Mouse (Mus musculus) adipocyte (in vitro differentiated cells): ENCODE results near the gene Tpmt.

Experiments used
- DNase-seq: peaks from one replicate; pipeline ENCODE4 v3.0.0-alpha.2; 2016; ENCODE audit warnings: low spot score

Tpmt gene

DNA sequence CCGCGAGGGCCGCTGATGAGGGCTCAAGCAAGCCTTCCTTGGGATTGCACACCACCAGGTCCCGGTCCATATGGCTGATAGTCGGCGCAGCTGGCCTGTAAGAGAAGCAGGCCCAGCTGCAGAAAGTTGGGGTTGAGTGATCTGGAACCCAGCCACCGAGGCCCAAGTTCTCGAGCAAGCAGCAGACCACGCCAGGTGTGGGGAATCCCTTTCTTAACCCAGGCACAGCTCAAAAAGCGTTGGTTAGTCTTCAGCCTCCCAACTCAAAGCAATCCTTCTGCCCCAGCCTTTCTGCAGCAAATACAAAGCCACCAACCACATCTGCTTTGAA is at the start of gene Tpmt:
Gene Tpmt, minus strand, starts transcription at position 121 of the 331 bp plus-strand sequence.
- DNase-seq: no peak

DNA sequence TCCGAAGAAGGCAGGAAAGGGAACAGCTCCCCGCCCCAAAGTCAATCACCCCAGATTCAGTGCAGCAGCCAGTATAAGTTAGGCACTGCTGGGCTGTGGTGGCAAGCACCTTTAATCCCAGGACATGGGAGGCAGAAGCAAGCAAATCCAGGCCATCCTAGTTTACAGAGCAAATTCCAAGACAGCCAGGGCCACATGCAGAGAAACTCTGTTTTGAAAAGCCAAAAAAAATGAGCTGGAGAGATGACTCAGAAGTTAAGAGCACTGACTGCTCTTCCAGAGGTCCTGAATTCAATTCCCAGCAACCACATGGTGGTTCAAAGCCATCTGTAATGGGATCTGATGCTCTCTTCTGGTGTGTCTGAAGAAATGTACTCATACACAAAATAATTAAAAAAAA is 49.3 kb upstream of the Tpmt start:
- no peak for DNase-seq

DNA sequence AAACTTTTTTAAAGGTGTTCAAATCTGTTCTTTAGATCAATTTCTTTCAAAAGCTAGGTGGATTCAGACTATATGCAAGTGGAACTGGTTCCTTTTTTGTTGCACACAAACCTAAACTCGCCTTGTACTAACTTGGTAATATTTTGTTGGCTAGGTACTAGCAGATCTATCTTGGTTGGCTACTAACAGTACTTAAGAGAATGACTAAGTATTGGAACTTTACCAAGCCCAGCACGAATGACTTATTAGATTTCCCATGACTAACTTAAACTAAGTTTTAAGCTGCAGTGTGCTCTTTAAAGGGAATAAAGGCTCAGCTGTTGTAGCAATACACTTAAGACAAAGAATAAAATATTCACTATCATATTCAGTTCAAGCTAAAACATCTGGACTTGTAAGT is 44.7 kb upstream of the Tpmt start:
- no peak for DNase-seq

DNA sequence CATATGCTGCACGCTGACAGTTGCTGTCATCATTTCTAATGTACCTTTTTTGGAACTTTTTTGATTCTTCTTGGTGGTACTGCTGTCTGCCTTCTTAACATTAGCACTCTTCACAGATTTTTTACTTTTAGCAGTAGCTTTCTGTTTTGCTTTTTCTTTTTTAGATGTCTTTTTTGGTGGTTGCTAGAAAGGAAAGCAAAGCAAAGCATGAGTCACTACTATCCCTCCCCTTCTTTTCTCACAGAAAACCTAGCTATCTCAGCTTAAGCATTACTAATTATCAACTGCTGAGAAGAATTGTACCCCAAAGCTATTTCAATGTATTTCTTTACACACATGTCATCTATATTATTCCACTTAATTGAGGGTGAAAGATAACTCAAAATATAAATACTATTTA is 43.9 kb upstream of the Tpmt start:
- DNase-seq: no peak

DNA sequence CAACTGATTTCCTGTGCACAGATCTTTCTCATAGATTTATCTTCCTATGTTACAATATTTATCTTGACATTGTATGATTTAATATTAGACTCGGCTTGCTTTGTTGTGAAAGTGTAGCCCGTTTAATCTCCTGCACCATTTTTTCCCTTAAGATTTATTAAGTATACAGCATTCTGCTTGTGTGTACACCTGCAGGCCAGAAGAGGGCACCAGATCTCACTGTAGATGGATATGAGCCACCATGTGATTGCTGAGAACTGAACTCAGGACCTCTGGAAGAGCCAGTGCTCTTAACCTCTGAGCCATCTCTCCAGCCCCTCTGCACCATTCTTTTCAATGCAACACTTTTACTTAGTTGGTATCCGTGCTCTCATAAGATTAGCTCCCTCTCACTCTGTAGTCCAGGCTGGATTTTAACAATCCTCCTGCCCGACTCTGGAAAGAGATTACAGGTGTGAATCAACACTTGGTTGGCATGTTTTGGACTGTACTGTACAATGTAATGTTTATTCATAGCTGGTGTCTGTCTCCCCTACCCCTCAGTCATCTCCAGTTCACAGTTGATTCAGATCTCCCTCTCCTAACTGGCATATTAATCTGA is 36.5 kb upstream of the Tpmt start:
- no peak for DNase-seq

DNA sequence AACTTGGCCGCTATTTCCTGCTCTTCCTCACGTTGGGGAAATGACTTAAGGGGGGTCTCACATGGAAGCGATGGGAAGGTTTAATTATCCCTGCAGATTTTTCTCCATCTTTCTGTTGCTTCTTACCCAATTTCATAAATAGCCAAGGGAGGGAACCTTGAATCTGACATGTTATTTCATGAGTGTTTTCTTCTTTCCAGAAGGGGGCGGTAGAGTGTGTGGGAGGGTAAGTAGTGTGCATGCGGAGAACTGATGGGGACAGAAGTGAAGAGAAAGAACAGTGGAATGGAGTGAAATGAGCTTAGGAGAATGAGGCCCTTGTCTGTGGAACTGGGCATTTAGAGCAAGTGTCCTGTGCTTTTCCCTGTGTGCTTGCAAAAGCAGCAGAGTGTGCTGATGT is 34.3 kb upstream of the Tpmt start:
- peak; percentile 11 for DNase-seq

DNA sequence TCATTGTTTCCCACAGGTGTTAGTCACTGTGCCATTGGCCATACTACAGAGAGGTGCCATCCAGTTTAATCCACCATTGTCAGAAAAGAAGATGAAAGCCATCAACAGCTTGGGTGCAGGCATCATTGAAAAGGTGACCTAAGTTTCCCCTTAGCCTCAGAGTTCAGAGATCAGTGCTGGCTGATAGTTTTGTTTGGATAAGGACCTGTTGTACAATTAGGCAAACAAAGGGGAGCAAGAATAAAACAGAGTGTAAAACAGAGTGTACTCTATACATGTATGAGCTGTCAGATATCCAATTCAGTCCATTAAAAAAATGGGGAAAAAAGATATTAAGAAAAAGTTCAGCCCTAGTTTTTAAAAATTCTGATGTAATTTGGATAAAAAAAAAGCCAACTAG is 32.8 kb upstream of the Tpmt start:
- DNase-seq: no peak

DNA sequence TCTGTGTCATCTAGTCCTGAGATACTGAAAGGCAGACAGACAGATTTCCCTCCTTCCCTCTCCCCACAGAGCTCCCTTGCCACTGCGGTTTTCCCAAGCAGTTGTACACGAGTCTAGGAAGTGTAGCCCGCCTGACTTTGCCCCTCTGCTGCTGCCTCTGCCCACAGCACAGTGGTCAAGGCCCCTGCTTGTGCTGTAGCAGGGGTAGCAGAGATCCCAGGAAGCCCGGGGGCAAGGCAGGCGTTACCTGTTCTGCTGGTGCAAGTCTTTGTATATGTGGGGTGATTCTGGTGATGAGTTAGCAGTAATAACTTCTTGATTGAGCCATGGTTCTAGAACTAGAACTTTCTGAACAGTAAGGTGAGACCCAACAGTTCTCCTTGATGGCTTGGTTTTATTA is 31.6 kb upstream of the Tpmt start:
- no peak for DNase-seq

DNA sequence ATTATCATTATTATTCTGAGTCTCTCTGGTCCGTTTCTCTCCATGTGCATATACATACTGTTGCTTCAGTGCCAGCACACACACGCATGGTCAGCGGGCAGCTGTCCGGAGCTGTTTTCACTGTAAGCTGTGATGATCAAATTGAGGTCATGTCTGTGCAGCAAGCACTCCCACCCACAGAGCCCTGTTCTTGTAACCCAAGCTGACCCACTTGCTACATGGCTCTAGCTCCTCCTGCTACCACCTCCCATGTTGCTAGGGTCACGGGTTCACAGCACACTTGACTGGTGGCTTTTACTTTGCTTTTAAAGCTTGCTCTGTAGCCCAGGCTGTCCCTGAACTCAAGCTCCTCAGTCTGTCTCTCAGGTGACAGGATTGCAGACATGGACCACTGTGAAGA is 27.9 kb upstream of the Tpmt start:
- no peak for DNase-seq

DNA sequence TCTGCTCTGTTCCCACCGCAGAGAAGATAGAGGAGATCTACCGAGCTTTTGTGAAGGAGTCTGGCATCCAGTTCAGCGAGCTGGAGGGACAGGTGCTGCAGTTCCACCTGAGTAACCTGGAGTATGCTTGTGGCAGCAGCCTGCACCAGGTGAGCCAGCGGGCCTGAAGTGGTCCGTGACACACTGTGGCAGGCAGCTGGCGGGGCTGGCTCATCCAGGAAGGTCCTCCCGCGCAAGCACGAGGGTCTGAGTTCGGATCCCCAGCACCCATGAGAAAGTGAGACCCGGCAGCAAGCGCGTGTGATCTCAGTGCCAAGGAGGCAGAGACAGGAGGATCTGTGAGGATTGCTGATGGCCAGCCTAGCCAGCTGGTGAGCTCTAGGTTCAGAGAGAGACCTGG is 27.3 kb upstream of the Tpmt start:
- DNase-seq: no peak

DNA sequence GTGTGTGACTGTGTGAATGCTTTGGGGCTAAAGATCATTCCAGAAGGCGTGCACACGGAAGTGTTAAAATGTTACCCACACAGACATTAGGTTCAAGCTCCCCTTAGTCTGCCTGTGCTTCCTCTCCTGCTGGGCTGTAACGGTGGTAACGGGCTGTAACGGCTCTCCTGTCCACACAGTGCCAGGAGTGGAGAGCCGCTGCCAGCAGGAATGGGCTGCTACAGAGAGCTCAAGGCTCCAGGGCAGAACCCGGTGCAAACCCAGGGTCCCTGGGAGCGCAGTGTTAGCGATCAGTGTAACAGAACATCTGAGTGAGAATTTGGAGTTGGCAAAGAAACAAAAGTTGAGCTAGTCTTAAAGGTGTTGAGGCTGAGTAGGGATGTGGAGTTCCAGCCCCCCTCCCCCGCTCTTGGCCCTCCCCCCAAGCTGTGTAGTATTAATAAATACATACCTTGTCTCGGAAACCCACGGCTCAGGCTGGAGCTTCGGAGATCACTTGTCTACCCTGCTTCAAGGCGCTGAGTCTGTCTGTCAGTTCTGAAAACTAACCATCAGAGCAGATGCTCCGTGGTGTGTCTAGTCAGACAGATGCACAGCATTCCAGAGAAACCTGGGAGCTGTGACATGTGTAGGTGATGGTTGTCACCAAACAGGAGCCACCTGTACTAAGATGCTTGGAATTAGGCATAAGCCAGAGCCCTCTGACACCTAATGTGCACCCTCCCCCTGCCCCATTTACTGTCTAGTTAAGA is 26.0 kb upstream of the Tpmt start:
- no peak for DNase-seq

DNA sequence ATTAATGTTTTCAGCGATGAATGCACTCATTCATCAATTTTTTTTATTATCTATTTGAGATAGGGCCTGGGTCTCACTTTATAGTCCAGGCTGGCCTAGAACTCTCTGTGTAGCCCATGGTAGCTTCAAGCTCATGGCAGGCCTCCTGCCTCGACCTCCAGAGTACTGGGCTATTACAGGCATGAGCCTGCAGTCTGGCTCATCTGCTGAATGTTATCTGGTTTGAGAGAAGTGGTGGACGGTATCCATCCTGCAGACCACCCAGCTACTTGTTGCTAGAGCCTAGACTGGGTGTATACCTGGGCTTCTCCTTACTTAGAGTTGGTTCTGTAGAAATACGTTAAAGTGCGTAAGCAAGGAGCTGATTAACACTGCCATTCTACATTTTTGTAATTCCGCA is 22.5 kb upstream of the Tpmt start:
- no peak for DNase-seq

DNA sequence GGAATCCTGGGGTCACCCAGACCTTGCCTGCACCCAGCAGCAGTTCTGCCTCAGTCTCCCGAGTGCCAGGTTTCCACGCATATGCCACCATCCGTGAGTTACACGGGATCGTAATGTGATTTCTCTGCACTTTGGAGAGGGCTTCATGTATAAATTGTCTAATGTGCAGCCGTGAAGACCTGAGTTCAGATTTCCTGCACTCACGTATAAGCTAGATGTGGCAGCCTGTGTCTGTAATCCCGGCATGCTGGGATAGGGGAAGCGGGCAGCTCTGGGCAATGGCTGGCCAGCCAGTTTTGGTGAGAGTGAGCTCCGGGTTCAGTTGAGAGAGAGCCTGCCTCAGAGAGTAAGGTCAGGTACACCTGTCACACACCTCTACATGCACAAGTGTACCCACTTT is 22.0 kb upstream of the Tpmt start:
- no peak for DNase-seq

DNA sequence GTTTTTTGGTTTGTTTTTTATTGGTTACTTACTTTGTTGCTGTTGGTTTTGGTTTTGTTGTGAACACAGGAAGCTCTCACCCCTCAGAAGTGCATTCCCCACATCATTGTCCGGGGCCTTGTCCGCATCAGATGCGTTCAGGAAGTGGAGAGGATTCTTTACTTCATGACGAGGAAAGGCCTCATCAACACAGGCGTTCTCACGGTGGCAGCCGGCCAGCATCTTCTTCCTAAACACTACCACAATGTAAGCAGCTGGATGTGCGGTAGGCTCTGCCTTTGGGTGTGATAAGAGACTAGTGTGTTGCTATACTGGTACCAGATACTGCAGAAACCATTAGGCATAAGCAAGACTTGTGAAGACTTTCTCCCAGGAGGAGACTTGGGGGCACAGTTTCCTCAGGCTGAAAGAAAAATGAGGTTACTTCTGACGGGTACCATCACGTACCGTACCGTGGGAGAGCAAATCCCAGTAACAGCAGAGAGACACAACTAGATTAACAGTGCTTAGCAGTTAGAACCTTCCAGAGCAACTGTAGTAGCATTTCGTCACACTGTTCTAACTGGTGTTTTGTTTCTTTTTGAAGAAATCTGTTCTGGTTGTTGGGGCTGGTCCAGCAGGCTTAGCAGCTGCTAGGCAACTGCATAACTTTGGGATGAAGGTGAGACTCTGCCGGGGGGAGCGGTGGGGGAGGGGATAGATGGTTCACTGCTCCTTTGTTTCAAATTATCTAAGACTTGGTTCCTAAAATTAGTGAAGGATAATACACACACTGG is 19.6 kb upstream of the Tpmt start:
- DNase-seq: no peak

DNA sequence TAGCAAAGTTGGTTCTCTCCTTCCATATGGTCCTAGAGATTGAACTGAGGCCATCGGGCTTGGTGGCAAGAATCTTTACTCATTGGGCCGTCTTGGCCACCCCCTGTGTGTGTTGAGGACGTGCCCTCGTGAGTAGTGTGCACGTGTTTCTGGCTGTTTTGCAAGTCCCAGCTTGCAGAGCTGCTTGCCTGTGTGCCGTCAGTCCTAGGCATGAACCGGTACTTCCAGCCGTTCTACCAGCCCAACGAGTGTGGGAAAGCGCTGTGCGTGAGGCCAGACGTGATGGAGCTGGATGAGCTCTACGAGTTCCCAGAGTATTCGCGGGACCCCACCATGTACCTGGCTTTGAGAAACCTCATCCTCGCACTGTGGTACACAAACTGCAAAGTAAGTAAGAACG is 18.2 kb upstream of the Tpmt start:
- DNase-seq: no peak

DNA sequence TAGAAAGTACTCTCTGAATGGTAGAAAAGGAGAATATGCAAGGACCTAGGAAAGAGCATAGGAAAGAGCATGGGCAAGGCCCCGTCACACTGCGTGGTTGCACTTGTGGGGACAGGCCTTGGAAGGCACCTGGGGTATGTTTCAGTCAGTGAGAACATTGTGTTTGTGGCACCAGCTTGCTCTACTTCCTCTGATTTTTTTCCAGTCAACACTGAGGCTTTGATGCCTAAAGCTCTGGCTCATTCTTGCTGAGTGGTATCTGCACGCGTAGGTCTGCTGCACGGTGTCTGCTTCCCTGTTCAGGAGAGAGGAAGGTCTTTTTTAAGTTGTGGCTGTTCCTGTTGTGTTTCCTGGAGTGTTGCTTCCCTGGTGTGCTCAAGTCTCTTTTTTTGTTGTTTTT is 12.2 kb upstream of the Tpmt start:
- no peak for DNase-seq

DNA sequence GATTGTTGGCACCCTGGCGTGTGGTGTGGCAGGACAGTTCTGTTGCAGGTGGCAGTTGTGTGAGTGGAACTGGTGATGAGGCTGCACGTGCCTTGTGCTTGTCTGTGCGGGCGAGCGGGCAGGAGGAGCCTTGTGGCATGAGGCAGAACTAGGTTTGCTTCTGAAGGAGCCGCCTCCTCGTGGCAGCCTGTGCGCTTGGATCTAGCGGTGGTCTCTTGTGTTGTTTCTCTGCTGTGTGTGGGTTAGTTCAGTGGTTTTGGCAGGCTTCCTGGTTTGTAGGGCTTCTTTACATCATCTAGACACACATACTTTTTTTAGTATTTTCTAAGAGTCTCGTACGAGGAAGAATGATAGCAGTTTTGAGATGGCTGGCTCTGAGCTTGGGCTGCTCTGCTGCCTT is 11.6 kb upstream of the Tpmt start:
- no peak for DNase-seq

DNA sequence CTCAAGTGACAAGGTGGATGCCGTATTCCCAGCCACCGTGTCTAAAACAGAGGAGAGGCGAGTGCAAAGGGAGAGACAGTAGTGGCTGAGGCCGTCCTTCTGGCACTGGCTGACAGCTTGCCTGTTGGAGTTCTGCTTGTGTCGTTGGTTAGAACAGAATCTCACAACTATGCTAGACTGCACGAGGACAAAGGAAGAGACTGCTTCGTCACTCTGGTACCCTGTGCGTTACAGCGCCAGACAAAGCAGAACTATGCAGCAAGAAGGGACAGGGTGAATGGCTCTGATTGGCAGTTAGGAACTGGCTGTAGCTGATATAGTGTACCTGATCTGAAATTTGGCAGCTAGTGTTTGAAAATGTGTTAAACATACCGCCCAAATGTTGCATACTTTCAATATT is 9.4 kb upstream of the Tpmt start:
- no peak for DNase-seq

DNA sequence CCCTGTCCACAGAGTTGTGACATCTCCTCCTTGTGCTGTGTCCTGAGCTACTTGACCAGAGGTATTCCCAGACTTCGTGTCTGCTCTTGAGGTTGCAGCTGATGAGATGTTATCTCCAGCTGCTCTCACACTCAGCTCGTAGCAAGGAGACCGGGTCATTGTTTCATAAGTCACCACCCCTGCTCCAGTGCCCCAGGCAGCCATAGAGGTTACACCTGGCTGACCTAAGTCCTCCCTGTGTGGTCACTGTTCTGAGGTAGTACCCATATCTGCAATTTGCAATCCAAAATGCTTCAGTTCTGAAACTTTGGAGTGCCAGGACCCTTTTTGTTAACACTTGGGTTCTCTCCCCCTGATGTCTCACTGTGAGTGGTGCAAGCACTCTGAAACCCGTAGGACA is 5.5 kb upstream of the Tpmt start:
- DNase-seq: no peak

DNA sequence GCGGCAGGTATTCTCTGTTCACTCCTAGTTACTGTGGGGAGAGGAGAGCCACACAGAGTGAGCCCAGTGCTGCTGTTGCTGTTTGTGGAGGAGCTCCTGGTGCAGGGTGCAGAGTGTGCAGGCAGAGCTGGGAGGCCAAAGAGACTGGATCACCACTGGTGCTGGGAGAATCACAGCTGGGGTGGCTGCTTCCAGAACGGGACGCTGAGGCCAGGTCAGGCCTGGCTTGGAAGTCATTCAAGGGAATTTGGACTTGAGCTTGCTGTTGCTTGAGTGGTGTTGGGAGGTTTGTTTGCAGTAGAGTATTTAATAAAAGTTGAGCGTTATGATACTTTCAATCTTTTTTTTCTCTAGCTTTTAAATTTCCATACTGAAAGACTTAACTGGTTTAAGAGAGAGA is 3.5 kb upstream of the Tpmt start:
- DNase-seq: peak; percentile 18

DNA sequence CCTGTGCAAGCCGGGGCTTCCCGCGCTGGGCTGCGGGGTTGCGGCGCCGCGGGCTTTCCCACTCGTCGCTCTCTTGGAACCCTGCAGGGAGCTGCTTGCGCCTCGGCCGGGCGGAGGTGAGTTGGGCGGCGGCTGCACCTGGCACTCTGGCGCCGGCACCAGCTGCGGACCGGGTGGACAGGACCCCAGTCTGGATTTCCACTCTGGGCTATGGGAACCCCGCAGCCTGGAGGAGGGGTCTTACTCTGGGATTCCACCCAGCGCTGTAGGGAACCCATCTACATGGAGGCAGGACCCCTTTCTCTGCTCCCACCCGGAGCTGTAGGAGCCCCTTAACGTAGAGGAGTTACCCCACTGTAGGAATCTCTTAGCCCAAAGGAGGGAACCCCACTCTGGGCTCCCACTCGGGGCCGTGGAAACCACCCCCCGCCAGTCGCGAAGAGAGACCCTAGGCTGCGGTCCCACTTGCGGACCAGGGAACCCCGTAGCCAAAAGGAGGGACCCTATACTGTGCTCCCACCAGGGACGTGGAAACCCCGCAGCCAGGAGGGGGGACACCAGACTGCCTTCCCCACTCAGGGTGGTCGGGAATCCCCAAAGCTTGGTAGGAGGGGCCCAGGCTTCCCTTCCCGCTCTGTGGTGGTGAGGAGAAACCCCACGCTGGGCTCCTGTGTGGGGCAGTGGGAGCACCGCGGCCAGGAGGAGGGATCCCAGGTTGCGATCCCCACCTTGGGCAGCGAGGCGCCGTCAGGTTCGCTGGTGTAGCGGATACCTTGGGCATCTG is 512 bp downstream of the Tpmt start:
- DNase-seq: no peak

DNA sequence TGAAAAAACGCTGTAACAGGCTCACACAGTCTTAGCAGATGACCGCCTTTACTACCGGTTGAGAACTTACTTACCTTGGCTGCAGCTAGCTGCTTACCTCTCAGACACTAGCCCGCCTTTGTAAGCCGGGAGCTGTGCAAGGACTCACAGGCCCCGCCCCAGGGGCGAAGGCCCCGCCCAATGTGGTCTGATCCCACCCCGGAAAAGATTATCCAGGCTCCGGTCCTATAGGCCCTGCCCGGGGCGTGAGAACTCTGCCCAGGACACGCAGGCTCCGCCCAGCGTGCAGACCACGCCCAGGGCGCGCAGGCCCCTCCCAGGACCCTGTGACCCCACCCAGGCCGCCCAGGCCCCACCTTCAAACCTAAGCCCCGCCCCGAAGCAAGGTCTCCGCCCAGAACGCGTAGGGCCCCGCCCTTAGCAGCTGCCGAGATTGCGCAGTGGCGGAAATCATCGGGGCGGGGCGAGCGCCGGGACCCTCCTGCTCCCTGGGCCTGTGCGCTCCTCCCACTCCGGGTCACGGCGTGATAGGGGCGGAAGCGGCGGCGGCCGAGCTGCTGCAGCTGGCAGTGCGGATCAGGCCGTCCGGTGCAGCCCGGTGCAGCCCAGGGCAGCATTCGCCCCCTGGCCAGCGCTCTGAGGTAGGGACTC is 1.4 kb downstream of the Tpmt start, which contains the start of gene Kdm1b:
Gene Kdm1b, plus strand, starts transcription at position 470 of the 651 bp plus-strand sequence.
- peak; percentile 96 for DNase-seq
